9 mouse cellular contexts compared by ENCODE assay signal in genomic region chr4:147953590-147953989, GRCm38 (mm10). TPM values are rescaled to one million over a fixed set of nuclear protein-coding genes. Genes with fewer than 3 reads are reported as not detected.
A peak's percentile ranks its signal among the peaks of the same experiment; 100 is the strongest.
DNase-seq lines count a peak whose midpoint lies in the region; ATAC-seq and TF ChIP-seq lines count a peak whose summit lies in the region.
"Had no signal": no experiment of that assay in that cellular context is flagged by ENCODE, and none has a peak within 500 bp of the region (broad histone marks: within the 10 kb centered on the region; RNA-seq: fewer than 3 reads in every experiment).

No protein-coding gene starts in this region.

- H3K27me3 ChIP-seq in intestine, postnatal 0 days (replicated peaks; ENCODE audit: control insufficient read depth, insufficient read depth, low read length), result no peaks in the 10 kb centered on the region
- H3K27me3 ChIP-seq in intestine, embryonic 15.5 days (replicated peaks), result no peaks in the 10 kb centered on the region
- no peaks in the 10 kb centered on the region for H3K27me3 ChIP-seq in embryonic facial prominence, embryonic 14.5 days (replicated peaks; ENCODE audit: control insufficient read depth, insufficient read depth, low read length)

- no peaks in the 10 kb centered on the region; the same call in 1 of the 2 replicates for H3K36me3 ChIP-seq in intestine, postnatal 0 days (ENCODE audit: control insufficient read depth, insufficient read depth)
- no peaks in the 10 kb centered on the region; the same call in 1 of the 2 replicates for H3K36me3 ChIP-seq in intestine, embryonic 15.5 days
- no peaks in the 10 kb centered on the region for H3K36me3 ChIP-seq in ES-E14 (ENCODE audit: control insufficient read depth, insufficient read depth, low read length, poor library complexity, severe bottlenecking)
- peaks cover 2% of the 10 kb centered on the region; the same call in 1 of the 2 replicates for H3K36me3 ChIP-seq in embryonic facial prominence, embryonic 14.5 days (ENCODE audit: control insufficient read depth, insufficient read depth, low read length)

- no peak overlapping the region for H3K27ac ChIP-seq in intestine, postnatal 0 days (ENCODE audit: low read depth, low read length)
- no peak overlapping the region for H3K27ac ChIP-seq in intestine, embryonic 15.5 days
- H3K27ac ChIP-seq in ES-E14 (ENCODE audit: insufficient read depth, low read depth, low read length, poor library complexity, severe bottlenecking), result no peak overlapping the region
- no peak overlapping the region for H3K27ac ChIP-seq in embryonic facial prominence, embryonic 14.5 days (replicated peaks; ENCODE audit: low read depth, low read length)

- H3K4me1 ChIP-seq in intestine, postnatal 0 days (replicated peaks; ENCODE audit: control insufficient read depth, insufficient read depth, low read length), result no peaks in the 10 kb centered on the region
- H3K4me1 ChIP-seq in intestine, embryonic 15.5 days (replicated peaks), result no peaks in the 10 kb centered on the region
- peaks cover 0 to 2% of the 10 kb centered on the region in 2 experiments; a peak in 1 of 4 replicates for H3K4me1 ChIP-seq in ES-E14 (ENCODE audit: control insufficient read depth in 2 of 2, insufficient read depth in 2 of 2, low read length in 2 of 2, poor library complexity in 1 of 2)
- H3K4me1 ChIP-seq in embryonic facial prominence, embryonic 14.5 days (ENCODE audit: control insufficient read depth, insufficient read depth, low read length), result no peaks in the 10 kb centered on the region

- no peak for ATAC-seq in intestine, postnatal 0 days
- no peak for ATAC-seq in intestine, embryonic 15.5 days
- no peak for ATAC-seq in embryonic facial prominence, embryonic 14.5 days (ENCODE audit: low read depth)

- no peak overlapping the region for H3K4me3 ChIP-seq in intestine, postnatal 0 days (ENCODE audit: low read depth, low read length)
- H3K4me3 ChIP-seq in intestine, embryonic 15.5 days (replicated peaks), result no peak overlapping the region
- H3K4me3 ChIP-seq in ES-E14 (ENCODE audit: insufficient read depth in 1 of 2, low read depth in 1 of 2, low read length in 2 of 2, poor library complexity in 1 of 2, severe bottlenecking in 1 of 2), result no peak overlapping the region
- no peak overlapping the region for H3K4me3 ChIP-seq in embryonic facial prominence, embryonic 14.5 days (ENCODE audit: low read depth, low read length)
- H3K4me3 ChIP-seq: erythroblast, embryonic 14.5 days had no signal

- in situ Hi-C loops in ES-E14 (cut with MboI; ENCODE audit: low sequenced_read_pairs in 2 of 2, unreplicated experiment in 2 of 2), result no loop called here

- H3K9ac ChIP-seq in intestine, postnatal 0 days (ENCODE audit: low read depth, low read length), result no peak overlapping the region
- H3K9ac ChIP-seq in intestine, embryonic 15.5 days, result no peak overlapping the region
- H3K9ac ChIP-seq in ES-E14 (ENCODE audit: insufficient read depth, low read depth, low read length, poor library complexity, severe bottlenecking), result no peak overlapping the region
- no peak overlapping the region for H3K9ac ChIP-seq in embryonic facial prominence, embryonic 14.5 days (ENCODE audit: low read depth, low read length)

- TF ChIP-seq CTCF in intestine, postnatal 0 days (IDR thresholded peaks at IDR 0.05; ENCODE audit: low read depth), result peak; percentile 77

- H3K9me3 ChIP-seq in intestine, postnatal 0 days (ENCODE audit: control insufficient read depth), result no peaks in the 10 kb centered on the region
- no peaks in the 10 kb centered on the region for H3K9me3 ChIP-seq in intestine, embryonic 15.5 days
- no peaks in the 10 kb centered on the region for H3K9me3 ChIP-seq in ES-E14 (ENCODE audit: control insufficient read depth, insufficient read depth, low read depth, low read length)
- H3K9me3 ChIP-seq in embryonic facial prominence, embryonic 14.5 days (ENCODE audit: control insufficient read depth, low read length), result no peaks in the 10 kb centered on the region

- WGBS in intestine, postnatal 0 days, result 9% methylated on average over 4 of the region's 4 CpGs
- 11% methylated on average over 4 of the region's 4 CpGs for WGBS in intestine, embryonic 15.5 days
- 8% methylated on average over 4 of the region's 4 CpGs for WGBS in embryonic facial prominence, embryonic 14.5 days

- peak; percentile 39 to 49 for DNase-seq in B cell, adult 2 months
- DNase-seq in ES-E14 (ENCODE audit: low read depth, low spot score), result peak; percentile 69
- peak; percentile 38 for DNase-seq in embryonic facial prominence, embryonic 14.5 days (ENCODE audit: low spot score)
- DNase-seq in mesoderm, embryonic 11.5 days (ENCODE audit: low read depth, low spot score), result peak; percentile 66
- no peak for DNase-seq in spleen, postnatal 4 days (ENCODE audit: low spot score in 2 of 2)
- no peak for DNase-seq in urinary bladder, postnatal 4 days (ENCODE audit: low spot score in 2 of 2)

- H3K4me2 ChIP-seq in intestine, postnatal 0 days (replicated peaks; ENCODE audit: low read depth), result no peak overlapping the region
- H3K4me2 ChIP-seq in intestine, embryonic 15.5 days (replicated peaks), result no peak overlapping the region
- H3K4me2 ChIP-seq in embryonic facial prominence, embryonic 14.5 days (ENCODE audit: low read depth, low read length), result no peak overlapping the region

TF ChIP-seq in ES-E14, 5 proteins besides CTCF, POLR2A, EP300 and RAD21:
- TF ChIP-seq CHD2 (IDR thresholded peaks at IDR 0.05; ENCODE audit: low read depth, low read length), result no peak
- no peak for TF ChIP-seq MAFK (IDR thresholded peaks at IDR 0.05; ENCODE audit: insufficient read depth, low read depth, low read length)
- no peak for TF ChIP-seq ZC3H11A (IDR thresholded peaks at IDR 0.05; ENCODE audit: borderline replicate concordance, low read depth, low read length)
- TF ChIP-seq ZNF384 (IDR thresholded peaks at IDR 0.05; ENCODE audit: low read depth, low read length), result no peak
- TF ChIP-seq HCFC1 (IDR thresholded peaks at IDR 0.05; ENCODE audit: borderline replicate concordance, insufficient read depth, low read length), result no peak
TF ChIP-seq in ES-E14: peak in this region for 0.

RNA-seq across cellular contexts. Expression of gene 2510039O18Rik, which starts 12.9 kb away (rescaled TPM):
- polyA plus RNA-seq in intestine, postnatal 0 days (2015; fragmentation: Nextera tagmentation; extraction: Ambion mirVana), result 25.7 and 26.3 TPM in 2 replicates
- 17.5 and 18.4 TPM in 2 replicates for polyA plus RNA-seq in intestine, embryonic 15.5 days (2015; fragmentation: Nextera tagmentation; extraction: Ambion mirVana)
- total RNA-seq in ES-E14 (2012; rRNA removed), result 73.5 and 115 TPM in 2 replicates
- polyA plus RNA-seq in embryonic facial prominence, embryonic 14.5 days (2014; fragmentation: Nextera tagmentation; extraction: Ambion mirVana), result 23.0 and 23.4 TPM in 2 replicates

RNA-seq across cellular contexts. Expression of gene Plod1, which starts 17.0 kb away (rescaled TPM):
- 28.0 and 28.8 TPM in 2 replicates for polyA plus RNA-seq in intestine, postnatal 0 days (2015; fragmentation: Nextera tagmentation; extraction: Ambion mirVana)
- 38.0 and 38.8 TPM in 2 replicates for polyA plus RNA-seq in intestine, embryonic 15.5 days (2015; fragmentation: Nextera tagmentation; extraction: Ambion mirVana)
- total RNA-seq in ES-E14 (2012; rRNA removed), result 26.2 and 50.0 TPM in 2 replicates
- 83.8 and 102 TPM in 2 replicates for polyA plus RNA-seq in embryonic facial prominence, embryonic 14.5 days (2014; fragmentation: Nextera tagmentation; extraction: Ambion mirVana)

RNA-seq across cellular contexts. Expression of gene Nppb, which starts 32.0 kb away (rescaled TPM):
- not detected in 2 replicates for polyA plus RNA-seq in intestine, postnatal 0 days (2015; fragmentation: Nextera tagmentation; extraction: Ambion mirVana)
- not detected in 2 replicates for polyA plus RNA-seq in intestine, embryonic 15.5 days (2015; fragmentation: Nextera tagmentation; extraction: Ambion mirVana)
- 0.95 and 3.8 TPM in 2 replicates for total RNA-seq in ES-E14 (2012; rRNA removed)
- 0.28 TPM in 1 of 2 replicates, not detected in the other for polyA plus RNA-seq in embryonic facial prominence, embryonic 14.5 days (2014; fragmentation: Nextera tagmentation; extraction: Ambion mirVana)
- polyA plus RNA-seq: erythroblast, embryonic 14.5 days had no signal

RNA-seq across cellular contexts. Expression of gene Nppa, which starts 46.9 kb away (rescaled TPM):
- polyA plus RNA-seq in intestine, postnatal 0 days (2015; fragmentation: Nextera tagmentation; extraction: Ambion mirVana), result 1.4 TPM in 2 replicates
- polyA plus RNA-seq in intestine, embryonic 15.5 days (2015; fragmentation: Nextera tagmentation; extraction: Ambion mirVana), result 0.21 TPM in 1 of 2 replicates, not detected in the other
- total RNA-seq in ES-E14 (2012; rRNA removed), result 0.37 TPM in 1 of 2 replicates, not detected in the other
- not detected in 2 replicates for polyA plus RNA-seq in embryonic facial prominence, embryonic 14.5 days (2014; fragmentation: Nextera tagmentation; extraction: Ambion mirVana)
- polyA plus RNA-seq: erythroblast, embryonic 14.5 days had no signal

RNA-seq across cellular contexts. Expression of gene Mfn2, which starts 49.1 kb away (rescaled TPM):
- polyA plus RNA-seq in intestine, postnatal 0 days (2015; fragmentation: Nextera tagmentation; extraction: Ambion mirVana), result 44.2 and 46.9 TPM in 2 replicates
- polyA plus RNA-seq in intestine, embryonic 15.5 days (2015; fragmentation: Nextera tagmentation; extraction: Ambion mirVana), result 42.4 and 42.5 TPM in 2 replicates
- 12.4 and 18.6 TPM in 2 replicates for total RNA-seq in ES-E14 (2012; rRNA removed)
- polyA plus RNA-seq in embryonic facial prominence, embryonic 14.5 days (2014; fragmentation: Nextera tagmentation; extraction: Ambion mirVana), result 37.0 and 37.5 TPM in 2 replicates

Comparison
In these comparisons a context has a peak if more than half of its experiments do, and no peak if none do; other contexts are left out.
1. DNase-seq: peak in B cell, adult 2 months (2 of 2), ES-E14 (single experiment), embryonic facial prominence, embryonic 14.5 days (single experiment) and mesoderm, embryonic 11.5 days (single experiment); none in spleen, postnatal 4 days (0 of 2) and urinary bladder, postnatal 4 days (0 of 2).